Mouse (Mus musculus): ENCODE results near the gene Dync1li2.

- no peak for TF ChIP-seq CTCF (IDR thresholded peaks at IDR 0.05; ENCODE audit: borderline replicate concordance, insufficient read depth, low read length)
- TF ChIP-seq POLR2A (IDR thresholded peaks at IDR 0.05; ENCODE audit: low read depth, low read length): no peak
Observed at GRCm38 (mm10) chr8:104374864-104375846, 67.7 kb downstream of the Dync1li2 start.

Measured in embryonic fibroblast, embryonic 13.5 days (primary cell).